Mouse (Mus musculus) thymus, postnatal 14 days (tissue): ENCODE data around the gene Vmn2r59.
"Not testable (repeated sequence)": the region's sequence is repeated elsewhere in the genome, so short reads cannot be mapped to it uniquely, and the experiment has no call there.

Experiments
- DNase-seq: peaks from one replicate; pipeline ENCODE4 v3.0.0; 2021

Vmn2r59 gene

DNA sequence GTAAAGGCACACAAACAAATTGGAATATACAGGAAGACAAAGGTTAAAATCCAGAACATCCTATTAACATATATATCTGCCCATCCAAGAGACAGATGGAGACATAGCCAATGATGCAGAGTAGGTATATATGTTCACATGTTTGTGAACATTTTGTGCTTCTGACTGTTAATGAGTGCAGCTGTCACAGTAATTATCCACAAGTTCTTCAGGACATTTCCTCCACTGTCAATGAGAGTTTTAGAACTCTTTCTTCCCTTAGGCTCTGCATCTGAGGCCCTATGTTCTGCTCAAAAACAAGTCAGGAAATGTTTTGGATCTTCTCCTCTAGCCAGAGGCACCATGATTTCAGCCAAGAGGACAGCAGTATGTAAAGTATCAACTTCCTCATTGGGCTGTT is at the start of gene Vmn2r59:
TSS of gene Vmn2r59 (minus strand) at position 101 of the 400 bp plus-strand sequence.
- DNase-seq, result no peak

DNA sequence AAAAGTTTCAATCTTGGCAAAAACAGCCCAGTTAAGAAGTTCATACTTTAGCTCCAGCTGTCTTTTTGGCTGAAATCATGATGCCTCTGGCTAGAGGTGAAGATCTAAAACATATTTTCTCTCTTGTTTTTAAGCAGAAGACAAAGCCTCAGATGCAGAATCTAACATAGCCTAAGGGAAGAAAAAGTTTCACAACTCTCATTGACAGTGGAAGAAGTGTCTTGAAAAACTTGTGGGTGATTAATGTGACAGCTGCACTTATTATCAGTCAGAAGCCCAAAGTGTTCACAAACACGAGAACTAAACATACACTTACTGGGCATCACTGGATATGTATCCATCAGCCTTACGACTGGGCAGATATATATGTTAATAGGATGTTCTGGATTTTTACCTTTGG is 48.6 kb upstream of the Vmn2r59 start, which contains the start of gene Vmn2r60:
TSS of gene Vmn2r60 (plus strand) at position 301 of the 400 bp plus-strand sequence.
- DNase-seq, result no peak

DNA sequence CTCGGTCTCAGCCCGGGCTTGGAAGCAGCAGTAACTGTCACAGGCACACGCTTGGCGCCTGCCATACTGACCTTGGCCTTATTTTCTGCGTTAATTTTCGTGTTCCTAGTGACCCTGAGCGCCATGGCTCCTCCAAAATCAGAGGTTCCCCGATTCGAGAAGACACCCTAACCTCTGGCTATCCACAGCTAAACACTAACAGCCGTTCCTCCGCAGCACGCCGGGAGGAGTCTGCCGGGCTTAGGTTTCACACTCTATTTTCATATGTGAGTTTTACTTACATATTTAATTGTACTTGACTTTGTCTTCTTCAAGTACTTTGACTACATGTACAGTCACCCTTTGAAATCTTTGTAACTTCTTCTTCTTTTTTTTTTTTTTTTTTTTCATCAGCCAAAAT is 48.2 kb upstream of the Vmn2r59 start:
- not testable (repeated sequence) for DNase-seq
